Mouse (Mus musculus) MEL (cell line): ENCODE results near the gene Sgms1.

Source experiments
- BHLHE40 ChIP-seq: IDR thresholded peaks from 2 replicates; pipeline ENCODE4 v1.6.1; 2012; ENCODE audit warnings: low read depth, mild to moderate bottlenecking, inconsistent platforms, low read length, improper control_type of control experiment, borderline replicate concordance
- CHD1 ChIP-seq: IDR thresholded peaks from 2 replicates; pipeline ENCODE4 v1.6.1; 2012; ENCODE audit warnings: low read depth, mild to moderate bottlenecking, inconsistent platforms, low read length, improper control_type of control experiment
- CHD2 ChIP-seq: IDR thresholded peaks from 2 replicates; pipeline ENCODE4 v1.6.1; 2011; ENCODE audit warnings: low read length, improper control_type of control experiment
- CTCF ChIP-seq, 3 experiments: IDR thresholded peaks in 2 of 3; conservative IDR thresholded peaks in 1 of 3; 2 replicates each; pipeline ENCODE4 v1.5.1; 2011 to 2012; ENCODE audit warnings: low read length in 3 of 3, low read depth in 2 of 3, mild to moderate bottlenecking in 2 of 3, improper control_type of control experiment in 1 of 3, inconsistent platforms in 1 of 3, mixed read lengths in 1 of 3, moderate library complexity in 1 of 3; ENCODE audit not compliant: control insufficient read depth in 1 of 3, insufficient read depth in 1 of 3, poor library complexity in 1 of 3, severe bottlenecking in 1 of 3
- EP300 ChIP-seq, 2 experiments: IDR thresholded peaks; 2 replicates each; pipeline ENCODE4 v1.6.1; 2011; ENCODE audit warnings: improper control_type of control experiment in 2 of 2, low read length in 2 of 2, low read depth in 1 of 2, mild to moderate bottlenecking in 1 of 2
- HCFC1 ChIP-seq: IDR thresholded peaks from 2 replicates; pipeline ENCODE4 v1.6.1; 2012; ENCODE audit warnings: low read depth, mild to moderate bottlenecking, inconsistent platforms, low read length, improper control_type of control experiment, moderate library complexity
- MAZ ChIP-seq: IDR thresholded peaks from 2 replicates; pipeline ENCODE4 v1.6.1; 2012; ENCODE audit warnings: low read depth, mild to moderate bottlenecking, inconsistent platforms, low read length, improper control_type of control experiment
- MYC ChIP-seq: IDR thresholded peaks from 2 replicates; pipeline ENCODE4 v1.6.1; 2011; ENCODE audit warnings: low read depth, mild to moderate bottlenecking, low read length, improper control_type of control experiment, moderate library complexity
- RAD21 ChIP-seq: IDR thresholded peaks from 2 replicates; pipeline ENCODE4 v1.6.1; 2011; ENCODE audit warnings: mild to moderate bottlenecking, low read depth, low read length, improper control_type of control experiment
- SIN3A ChIP-seq: IDR thresholded peaks from 2 replicates; pipeline ENCODE4 v1.6.1; 2012; ENCODE audit warnings: low read length, improper control_type of control experiment, inconsistent platforms
- TAL1 ChIP-seq: IDR thresholded peaks from 2 replicates; pipeline ENCODE4 v1.6.1; 2012; ENCODE audit warnings: mild to moderate bottlenecking, inconsistent platforms, low read length, moderate library complexity, mixed read lengths
- TBP ChIP-seq: IDR thresholded peaks from 2 replicates; pipeline ENCODE4 v1.8.0; 2011; ENCODE audit warnings: low read depth, low read length, improper control_type of control experiment
- USF1 ChIP-seq: IDR thresholded peaks from 2 replicates; pipeline ENCODE4 v1.6.1; 2014; ENCODE audit warnings: low read depth, mild to moderate bottlenecking, inconsistent platforms, low read length, improper control_type of control experiment, moderate library complexity
- ZMIZ1 ChIP-seq: IDR thresholded peaks from 2 replicates; pipeline ENCODE4 v1.6.1; 2012; ENCODE audit warnings: low read depth, mild to moderate bottlenecking, inconsistent platforms, low read length, improper control_type of control experiment, moderate library complexity

- TF ChIP-seq BHLHE40 (no peak), RAD21 (no peak), HCFC1 (no peak), TAL1 (no peak), CTCF (IDR thresholded peaks at IDR 0.05 in 2 of 3, conservative IDR thresholded peaks at IDR 0.05 in 1 of 3; ENCODE audit: control insufficient read depth in 1 of 3, insufficient read depth in 1 of 3, low read depth in 2 of 3, low read length in 3 of 3, poor library complexity in 1 of 3, severe bottlenecking in 1 of 3) (no peak), CHD1 (no peak), EP300 (IDR thresholded peaks at IDR 0.05; ENCODE audit: low read depth in 1 of 2, low read length in 2 of 2) (no peak), CHD2 (no peak), SIN3A (no peak), MYC (no peak), TBP (no peak), ZMIZ1 (no peak), MAZ (no peak), USF1 (no peak)
These were observed 129.7 kb downstream of the Sgms1 start for GRCm38 (mm10) chr19:32259830-32260229.
